Mouse (Mus musculus) monocyte, adult 2 months (primary cell): ENCODE measurements around the gene Taok3.

Experiments used
- DNase-seq, 2 experiments: peaks; one replicate each; pipeline ENCODE4 v3.0.0; 2022; ENCODE audit warnings: low spot score in 2 of 2, low read depth in 1 of 2

The Taok3 gene

DNA sequence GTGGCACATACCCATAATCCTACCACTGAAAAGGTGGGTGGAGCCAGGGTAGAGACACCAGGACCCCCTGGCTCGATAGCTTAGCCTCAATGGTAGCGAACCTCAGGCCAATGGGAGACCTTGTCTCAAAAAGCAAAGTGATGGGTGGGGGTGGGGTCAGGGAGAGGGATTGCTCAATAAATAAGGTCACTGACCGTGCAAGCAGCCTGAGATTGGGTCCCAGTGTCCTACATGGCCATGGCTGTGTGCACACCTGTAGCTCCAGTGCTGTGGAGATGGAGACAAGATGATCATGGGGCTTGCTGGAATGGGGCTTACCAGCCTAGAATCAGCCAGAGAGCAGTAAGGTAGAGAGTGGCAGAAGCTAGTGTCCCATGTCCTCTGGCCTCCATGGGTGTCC is 131.8 kb downstream of the Taok3 start:
- no peak for DNase-seq

DNA sequence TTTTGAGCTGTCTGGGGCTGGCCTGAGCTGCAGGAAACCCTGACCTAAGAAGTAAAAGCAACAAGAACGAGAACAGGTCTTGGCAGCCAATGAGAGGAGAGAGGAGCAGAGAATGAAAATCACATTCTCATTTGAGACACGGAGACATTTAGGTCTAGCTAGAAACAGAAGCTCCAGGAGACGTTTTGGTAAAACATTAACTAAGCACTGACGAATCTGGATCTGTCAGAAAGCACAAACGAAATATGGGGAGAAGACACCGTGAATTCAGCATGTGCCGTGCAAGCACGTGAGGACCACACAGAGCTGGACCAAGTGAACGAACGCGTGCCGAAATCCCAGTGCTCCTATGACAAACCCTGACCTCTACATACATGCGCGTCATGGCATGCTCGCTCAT is 138.3 kb downstream of the Taok3 start:
- DNase-seq: no peak

DNA sequence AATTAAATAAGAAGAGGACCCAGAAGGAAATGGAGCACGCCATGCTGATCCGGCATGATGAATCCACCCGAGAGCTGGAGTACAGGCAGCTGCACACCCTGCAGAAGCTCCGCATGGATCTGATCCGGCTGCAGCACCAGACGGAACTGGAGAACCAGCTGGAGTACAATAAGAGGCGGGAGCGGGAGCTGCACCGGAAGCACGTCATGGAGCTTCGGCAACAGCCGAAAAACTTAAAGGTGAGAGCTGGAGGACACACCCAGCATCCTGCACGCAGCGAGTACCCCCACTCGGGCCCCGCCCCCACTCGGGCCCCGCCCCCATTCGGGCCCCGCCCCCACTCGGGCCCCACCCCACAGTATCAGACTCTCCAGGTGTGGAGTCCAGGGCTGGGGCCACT is 143.6 kb downstream of the Taok3 start:
- no peak for DNase-seq

DNA sequence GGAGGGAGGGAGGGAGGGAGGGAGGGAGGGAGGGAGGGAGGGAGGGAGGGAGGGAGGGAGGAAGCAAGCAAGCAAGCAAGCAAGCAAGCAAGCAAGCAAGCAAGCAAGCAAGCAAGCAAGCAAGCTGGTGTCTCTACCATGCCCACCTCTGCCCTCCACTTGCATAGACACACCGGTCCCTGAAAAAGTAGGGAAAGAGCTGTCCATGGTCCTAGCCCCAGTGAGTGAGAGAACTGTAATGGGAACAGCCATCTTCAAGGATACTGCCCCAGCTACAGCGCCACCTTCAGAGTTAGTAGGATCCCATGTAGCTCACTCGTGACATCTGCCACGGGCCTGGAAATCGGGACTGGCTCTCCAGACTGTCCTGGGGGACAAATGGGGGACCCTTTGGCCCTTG is 144.8 kb downstream of the Taok3 start:
- no peak for DNase-seq

GRCm38 (mm10) chr5:117267913-117268312 is 148.0 kb downstream of the Taok3 start:
- DNase-seq: no peak

- no peak for DNase-seq
Observed at GRCm38 (mm10) chr5:117268749-117269148, 148.8 kb downstream of the Taok3 start.

DNA sequence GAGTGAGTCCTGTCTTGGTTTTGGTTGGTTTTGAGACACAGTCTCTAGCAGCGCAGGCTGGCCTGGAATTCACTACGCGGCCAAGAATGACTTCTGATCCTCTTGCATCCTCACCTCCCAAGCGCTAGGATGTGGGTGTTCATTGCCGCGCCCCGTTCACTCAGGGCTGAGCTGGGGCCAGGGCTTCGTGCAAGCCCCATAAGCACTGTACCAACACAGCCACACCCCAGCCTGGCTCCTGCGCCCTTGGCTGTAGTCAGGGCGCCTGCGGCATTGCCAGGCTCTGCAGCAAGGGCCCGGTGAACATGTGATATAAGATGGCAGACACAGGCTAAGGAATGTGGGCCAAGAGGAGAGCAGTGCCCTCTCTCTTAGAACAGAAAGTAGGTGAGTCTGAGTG is 149.5 kb downstream of the Taok3 start:
- no peak for DNase-seq

DNA sequence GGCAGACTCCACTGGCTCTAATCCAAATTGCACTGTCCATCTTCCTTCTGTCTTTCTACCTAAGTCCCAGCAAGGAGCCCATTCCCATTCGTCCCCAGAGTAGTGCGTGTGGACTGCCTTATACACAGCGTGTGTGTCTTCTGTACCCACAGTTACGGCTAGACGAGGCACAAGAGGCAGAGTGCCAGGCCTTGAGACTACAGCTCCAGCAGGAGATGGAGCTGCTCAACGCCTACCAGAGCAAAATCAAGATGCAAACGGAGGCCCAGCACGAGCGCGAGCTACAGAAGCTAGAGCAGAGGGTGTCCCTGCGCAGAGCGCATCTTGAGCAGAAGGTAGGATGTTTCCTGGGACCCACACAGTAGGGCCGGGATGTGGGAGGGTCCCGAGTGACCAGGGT is 152.0 kb downstream of the Taok3 start:
- no peak for DNase-seq

DNA sequence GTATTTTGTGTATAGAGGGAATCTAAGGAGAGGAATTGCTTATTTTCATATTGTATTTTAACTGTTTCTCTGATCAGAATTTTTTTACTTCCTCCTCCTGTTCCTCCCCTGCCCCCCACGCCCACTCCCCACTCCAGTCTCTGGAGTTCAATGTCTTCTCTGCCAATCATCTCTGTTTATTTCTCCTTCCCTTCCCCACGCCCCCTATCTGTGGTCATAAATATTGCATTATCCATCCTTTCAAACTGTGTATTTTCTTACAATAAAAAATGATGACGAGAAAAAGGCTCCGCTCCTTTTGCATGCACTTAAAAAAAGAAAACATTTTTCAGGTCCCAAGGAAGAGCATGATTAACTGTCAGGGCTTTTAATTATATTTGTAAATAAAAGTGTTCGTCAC is 154.9 kb downstream of the Taok3 start:
- DNase-seq: no peak

DNA sequence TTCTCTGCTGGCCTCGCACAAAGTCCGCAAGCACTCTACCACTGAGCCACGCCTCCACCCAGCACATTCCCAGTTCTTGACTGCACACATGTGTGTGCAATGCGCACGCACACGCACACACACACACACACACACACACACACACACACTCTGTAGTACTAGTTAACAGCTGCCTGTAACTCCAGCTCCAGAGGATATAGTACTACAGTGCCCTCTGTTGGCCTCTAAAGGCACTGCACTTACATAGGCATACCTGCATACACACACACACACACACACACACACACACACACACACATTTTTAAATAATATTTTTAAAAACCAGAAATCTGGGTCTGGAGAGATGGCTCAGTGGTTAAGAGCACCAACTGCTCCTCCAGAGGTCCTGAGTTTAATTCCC is 157.9 kb downstream of the Taok3 start:
- no peak for DNase-seq

GRCm38 (mm10) chr5:117278809-117279668 is 159.1 kb downstream of the Taok3 start:
- no peak for DNase-seq

GRCm38 (mm10) chr5:117279669-117280050 is 159.7 kb downstream of the Taok3 start:
- no peak for DNase-seq

DNA sequence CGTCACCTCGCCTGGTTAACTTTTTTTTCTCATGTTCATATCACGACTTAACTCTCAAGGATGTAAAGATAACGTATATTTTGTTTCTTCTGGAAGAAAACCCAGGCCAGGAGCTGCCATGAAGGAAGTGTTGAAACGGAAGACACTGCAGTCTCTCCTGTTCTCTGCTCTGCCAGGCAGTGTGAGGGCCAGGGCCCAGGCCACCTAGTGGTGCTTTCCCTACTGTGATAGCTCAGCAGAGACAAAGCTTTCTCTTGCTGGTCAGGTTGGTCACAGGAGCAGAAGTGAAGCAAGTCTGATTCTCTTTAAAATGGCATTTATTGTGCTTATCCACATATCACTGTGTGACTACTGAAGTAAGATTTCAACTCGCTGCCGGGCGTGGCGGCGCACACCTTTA is 161.6 kb downstream of the Taok3 start:
- no peak for DNase-seq

DNA sequence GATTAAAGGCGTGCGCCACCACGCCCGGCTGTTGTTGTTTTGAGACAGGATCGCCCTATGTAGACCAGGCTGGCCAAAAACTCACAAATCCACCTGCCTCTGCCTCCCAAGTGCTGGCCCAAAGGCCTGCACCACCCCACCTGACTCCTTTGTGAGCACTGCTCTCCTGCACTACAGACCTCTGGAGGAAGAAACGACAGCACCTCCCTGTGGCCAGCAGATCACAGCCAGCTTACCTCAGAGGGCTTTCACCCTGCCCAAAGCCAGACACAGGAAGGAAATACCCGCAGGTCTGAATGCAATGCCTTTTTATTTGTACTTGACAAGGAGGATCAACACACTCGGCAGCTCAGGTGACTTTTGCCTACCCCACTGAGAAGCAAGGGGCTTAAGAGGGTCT is 162.4 kb downstream of the Taok3 start:
- no peak for DNase-seq

DNA sequence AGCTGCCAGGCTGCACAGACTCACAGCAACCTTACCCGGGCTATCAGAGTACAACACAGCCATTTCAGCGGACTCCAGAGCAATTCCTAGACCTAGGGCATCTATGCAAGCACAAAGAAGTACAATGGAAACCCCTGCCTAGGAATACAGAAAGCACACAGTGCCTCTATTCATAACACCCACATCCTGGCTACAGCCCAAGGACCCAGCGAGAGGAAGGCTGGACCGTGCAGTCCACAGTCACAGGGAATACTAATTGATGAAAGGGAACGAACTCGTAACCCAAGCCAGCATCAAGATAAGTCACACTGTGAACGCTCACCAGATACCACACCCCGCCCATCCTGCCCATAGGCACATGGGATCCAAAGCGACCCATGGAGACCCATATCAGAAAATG is 164.1 kb downstream of the Taok3 start:
- no peak for DNase-seq

DNA sequence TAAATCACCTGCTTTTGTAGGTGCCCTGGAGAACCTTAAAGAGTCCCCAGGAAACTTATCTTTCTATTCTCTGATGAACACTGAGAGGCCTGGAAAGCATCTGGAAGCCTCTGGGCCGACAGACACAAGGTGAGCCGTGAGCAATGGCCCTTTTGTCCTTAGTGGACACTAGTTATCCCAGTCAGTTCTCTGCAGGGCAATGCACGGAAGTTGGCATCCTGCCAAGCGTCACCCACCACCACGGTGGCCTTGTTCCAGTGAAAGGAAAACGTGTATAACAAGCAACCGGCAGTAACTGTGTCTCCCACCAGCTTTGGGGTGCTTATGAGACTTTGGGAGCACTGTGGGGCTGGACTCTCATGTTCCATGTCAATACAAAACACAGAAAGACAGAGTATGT is 164.8 kb downstream of the Taok3 start:
- no peak for DNase-seq

DNA sequence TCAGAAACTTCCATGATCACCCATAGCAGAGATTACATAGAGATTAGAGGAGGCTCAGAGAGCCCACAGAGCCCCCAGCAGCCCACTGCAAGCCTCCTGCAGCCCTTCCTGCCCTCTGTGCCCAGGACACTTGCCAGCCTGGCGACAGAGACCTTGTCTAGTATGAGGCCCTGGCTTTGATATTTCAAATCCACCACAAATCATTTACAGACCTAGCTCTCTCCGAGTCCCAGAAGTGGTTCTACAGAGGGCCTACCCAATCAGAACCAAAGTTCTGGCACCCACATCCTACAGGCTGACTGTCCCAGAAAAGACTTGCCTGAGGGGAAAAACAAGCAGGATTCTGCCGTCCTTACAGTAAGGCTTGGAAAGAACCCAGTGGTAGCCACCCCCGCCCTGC is 165.3 kb downstream of the Taok3 start:
- no peak for DNase-seq

- DNase-seq: no peak
Observed at GRCm38 (mm10) chr5:117286286-117286685, 166.4 kb downstream of the Taok3 start.

DNA sequence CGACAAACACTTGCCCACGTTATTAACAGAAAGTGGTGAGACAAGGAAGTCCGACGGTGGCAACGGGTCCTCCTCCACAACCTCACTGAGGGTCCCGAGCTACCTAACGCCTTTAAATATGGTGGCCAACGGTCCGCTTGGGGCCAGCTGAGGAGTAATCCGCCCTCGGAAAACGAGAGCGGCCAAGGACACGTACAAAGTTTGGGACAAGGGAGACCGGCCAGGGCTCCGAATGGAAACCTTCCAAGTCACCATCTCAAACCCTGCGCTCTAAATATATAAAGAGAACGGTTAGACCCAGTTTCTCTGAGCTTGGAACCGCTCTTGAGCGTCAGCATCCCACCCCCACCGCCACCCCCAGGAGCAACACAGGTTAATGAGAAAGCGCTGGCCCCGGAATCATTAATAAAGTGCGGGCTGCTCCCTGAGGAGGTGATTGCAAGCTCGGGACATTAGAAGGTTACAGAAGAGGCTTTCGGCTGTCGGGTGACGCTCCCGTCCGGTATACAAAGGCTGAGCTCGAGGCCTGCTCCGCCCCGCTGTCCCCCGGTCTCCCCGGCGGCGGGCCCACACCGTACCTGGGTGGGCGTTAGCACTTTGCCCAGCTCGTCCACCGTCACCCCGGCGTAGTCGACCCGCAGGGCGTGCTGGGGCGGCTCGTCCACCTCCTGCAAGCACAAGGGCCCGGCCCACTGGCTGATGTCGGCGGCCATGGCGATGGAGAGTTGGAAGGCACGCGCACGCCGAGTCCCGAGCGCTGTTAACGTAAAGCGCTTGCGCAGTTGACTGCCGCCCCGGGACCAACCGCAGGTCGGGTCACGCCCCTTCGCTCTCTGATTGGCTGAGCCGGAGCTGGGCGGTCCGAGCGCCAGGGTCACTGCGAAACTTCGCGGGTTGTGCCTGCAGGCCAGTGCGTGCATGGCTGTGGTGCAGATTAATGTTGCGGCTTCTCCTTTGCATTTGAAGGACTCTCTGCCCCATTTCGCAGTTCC is 167.2 kb downstream of the Taok3 start, which contains the start of gene Pebp1:
TSS of gene Pebp1 (minus strand) at position 795 of the 992 bp plus-strand sequence.
- peak; percentile 81 to 90 for DNase-seq

- DNase-seq: no peak
Observed at GRCm38 (mm10) chr5:117289646-117290045, 169.7 kb downstream of the Taok3 start.

GRCm38 (mm10) chr5:117290081-117290480 is 170.2 kb downstream of the Taok3 start:
- no peak for DNase-seq

GRCm38 (mm10) chr5:117291312-117291711 is 171.4 kb downstream of the Taok3 start:
- no peak for DNase-seq
